Mouse (Mus musculus) stomach, postnatal 0 days (tissue): ENCODE measurements at regions not wholly inside any gene's neighbourhood (a gene's known extent, or its start where the extent isn't known, plus 50 kb on each side); places are given as distances from the start of the nearest gene placed in this dataset.

ENCODE experiments used
- ATAC-seq: fragments of 200-750 bp; cut with Nextera tagmentation; 2 replicates; pipeline ENCODE4 v1.8.0; 2017; ENCODE audit not compliant: low FRiP score, low TSS enrichment
- DNase-seq: peaks from one replicate; pipeline ENCODE4 v3.0.0-alpha.2; 2016; ENCODE audit warnings: low spot score
- H3K27ac ChIP-seq: fragments of 300-500 bp; sonication (generic); replicated peaks from 2 replicates; pipeline ENCODE4 v1.5.1; 2014; ENCODE audit warnings: mild to moderate bottlenecking, control low read depth
- H3K27me3 ChIP-seq: fragments of 300-500 bp; sonication (generic); 2 replicates; pipeline ENCODE4 v1.6.1; 2014; ENCODE audit warnings: low read length; ENCODE audit not compliant: control insufficient read depth, insufficient read depth
- H3K36me3 ChIP-seq: fragments of 300-500 bp; sonication (generic); 2 replicates; pipeline ENCODE4 v1.6.1; 2014; ENCODE audit warnings: low read length, mixed read lengths; ENCODE audit not compliant: control insufficient read depth, insufficient read depth
- H3K4me1 ChIP-seq: fragments of 300-500 bp; sonication (generic); replicated peaks from 2 replicates; pipeline ENCODE4 v1.6.1; 2014; ENCODE audit warnings: antibody characterized with exemption; ENCODE audit not compliant: control insufficient read depth, insufficient read depth
- H3K4me2 ChIP-seq: fragments of 300-500 bp; sonication (generic); replicated peaks from 2 replicates; pipeline ENCODE4 v1.6.1; 2014; ENCODE audit warnings: low read depth, mild to moderate bottlenecking, control low read depth, moderate library complexity
- H3K4me3 ChIP-seq: fragments of 300-500 bp; sonication (generic); 2 replicates; pipeline ENCODE4 v1.5.1; 2014; ENCODE audit warnings: low read depth, low read length, control low read depth
- H3K9ac ChIP-seq: fragments of 300-500 bp; sonication (generic); 2 replicates; pipeline ENCODE4 v1.6.1; 2014; ENCODE audit warnings: mild to moderate bottlenecking, low read length, control low read depth, mixed read lengths
- H3K9me3 ChIP-seq: fragments of 300-500 bp; sonication (generic); 2 replicates; pipeline ENCODE4 v1.6.1; 2016; ENCODE audit warnings: low read length; ENCODE audit not compliant: control insufficient read depth
- CTCF ChIP-seq: IDR thresholded peaks from 2 replicates; pipeline ENCODE4 v1.5.1; 2016; ENCODE audit warnings: antibody characterized with exemption, low read depth, mild to moderate bottlenecking, moderate library complexity
- EP300 ChIP-seq: optimal IDR thresholded peaks from 2 replicates; pipeline ENCODE3; 2016; ENCODE audit warnings: antibody characterized with exemption
- WGBS: fragments of 180-500 bp; shearing (Covaris S2); extraction: QIAGEN DNeasy Blood & Tissue Kit; methylation state at CpG from one replicate; pipeline ENCODE4 v1.1.7; 2014; 5-methylcytosine and 5-hydroxymethylcytosine counted together

GRCm38 (mm10) chr16:71622664-71623063 is 685.4 kb upstream of the Robo1 start:
- Histone ChIP-seq H3K27ac (no peak overlapping the region), H3K36me3 (no peaks in the 10 kb centered on the region), H3K4me3 (no peak overlapping the region), H3K4me2 (no peak overlapping the region), H3K9ac (no peak overlapping the region), H3K27me3 (no peaks in the 10 kb centered on the region), H3K4me1 (no peaks in the 10 kb centered on the region), H3K9me3 (no peaks in the 10 kb centered on the region)
- ATAC-seq (no peak), DNase-seq (no peak)
- 62% methylated on average over 8 of the region's 8 CpGs for WGBS
- TF ChIP-seq CTCF, result no peak
- no peak for TF ChIP-seq EP300

- DNase-seq, result no peak
- no peak for TF ChIP-seq CTCF
- TF ChIP-seq EP300, result no peak
- no peaks in the 10 kb centered on the region for H3K27me3 ChIP-seq
Measured at GRCm38 (mm10) chr16:71640361-71640760, 667.7 kb upstream of the Robo1 start.

GRCm38 (mm10) chr16:71643223-71643622 is 664.9 kb upstream of the Robo1 start:
- TF ChIP-seq CTCF (no peak), EP300 (no peak)
- Histone ChIP-seq H3K9me3 (no peaks in the 10 kb centered on the region), H3K27me3 (no peaks in the 10 kb centered on the region), H3K4me3 (no peak overlapping the region), H3K4me2 (no peak overlapping the region), H3K9ac (no peak overlapping the region), H3K36me3 (no peaks in the 10 kb centered on the region), H3K4me1 (no peaks in the 10 kb centered on the region), H3K27ac (no peak overlapping the region)
- ATAC-seq, result no peak
- WGBS, result 61% methylated on average over 6 of the region's 6 CpGs
- DNase-seq, result no peak

More at GRCm38 (mm10) chr16:71640361-71640760, 667.7 kb upstream of the Robo1 start:
- no peak for ATAC-seq
- H3K36me3 ChIP-seq, result no peaks in the 10 kb centered on the region
- no peak overlapping the region for H3K9ac ChIP-seq
- H3K4me2 ChIP-seq, result no peak overlapping the region
- H3K4me1 ChIP-seq, result no peaks in the 10 kb centered on the region
- 67% methylated on average over 2 of the region's 2 CpGs for WGBS
- no peak overlapping the region for H3K27ac ChIP-seq
- H3K4me3 ChIP-seq, result no peak overlapping the region
- no peaks in the 10 kb centered on the region for H3K9me3 ChIP-seq

- TF ChIP-seq EP300, result no peak
- no peak for TF ChIP-seq CTCF
- H3K36me3 ChIP-seq, result no peaks in the 10 kb centered on the region
- no peak overlapping the region for H3K27ac ChIP-seq
- no peak overlapping the region for H3K4me2 ChIP-seq
- DNase-seq, result no peak
- no peaks in the 10 kb centered on the region for H3K27me3 ChIP-seq
- no peak overlapping the region for H3K4me3 ChIP-seq
- no peak overlapping the region for H3K9ac ChIP-seq
- H3K4me1 ChIP-seq, result no peaks in the 10 kb centered on the region
- no peaks in the 10 kb centered on the region for H3K9me3 ChIP-seq
- no peak for ATAC-seq
- WGBS, result 0% methylated on average over 2 of the region's 2 CpGs
Measured at GRCm38 (mm10) chr16:71678075-71678701, 629.9 kb upstream of the Robo1 start.

- TF ChIP-seq EP300 (no peak), CTCF (no peak)
Measured at GRCm38 (mm10) chr16:71693464-71693863, 614.6 kb upstream of the Robo1 start.

GRCm38 (mm10) chr16:71705846-71706245 is 602.3 kb upstream of the Robo1 start:
- ATAC-seq, result no peak
- no peaks in the 10 kb centered on the region for H3K9me3 ChIP-seq
- no peaks in the 10 kb centered on the region for H3K27me3 ChIP-seq
- no peaks in the 10 kb centered on the region for H3K36me3 ChIP-seq
- H3K4me3 ChIP-seq, result no peak overlapping the region
- H3K9ac ChIP-seq, result no peak overlapping the region
- no peak for TF ChIP-seq EP300
- no peak for DNase-seq
- no peak overlapping the region for H3K27ac ChIP-seq
- H3K4me1 ChIP-seq, result no peaks in the 10 kb centered on the region
- no peak overlapping the region for H3K4me2 ChIP-seq

More at GRCm38 (mm10) chr16:71693464-71693863, 614.6 kb upstream of the Robo1 start:
- Histone ChIP-seq H3K4me3 (no peak overlapping the region), H3K36me3 (no peaks in the 10 kb centered on the region), H3K27ac (no peak overlapping the region), H3K27me3 (no peaks in the 10 kb centered on the region), H3K4me2 (no peak overlapping the region), H3K9me3 (no peaks in the 10 kb centered on the region), H3K4me1 (no peaks in the 10 kb centered on the region), H3K9ac (no peak overlapping the region)
- ATAC-seq (no peak), DNase-seq (no peak)
- WGBS, result 47% methylated on average over 4 of the region's 4 CpGs
